Mouse (Mus musculus): ENCODE measurements around the gene Srpk3. TPM values are rescaled to one million over a fixed set of nuclear protein-coding genes. Genes with fewer than 3 reads are reported as not detected.
A peak's percentile ranks its signal among the peaks of the same experiment; 100 is the strongest.
"Not testable (repeated sequence)": the region's sequence is repeated elsewhere in the genome, so short reads cannot be mapped to it uniquely, and the experiment has no call there.

Gene Srpk3
- total RNA-seq (2022), result under 1 TPM; 0.42 to 0.71 (median 0.52) TPM

DNA sequence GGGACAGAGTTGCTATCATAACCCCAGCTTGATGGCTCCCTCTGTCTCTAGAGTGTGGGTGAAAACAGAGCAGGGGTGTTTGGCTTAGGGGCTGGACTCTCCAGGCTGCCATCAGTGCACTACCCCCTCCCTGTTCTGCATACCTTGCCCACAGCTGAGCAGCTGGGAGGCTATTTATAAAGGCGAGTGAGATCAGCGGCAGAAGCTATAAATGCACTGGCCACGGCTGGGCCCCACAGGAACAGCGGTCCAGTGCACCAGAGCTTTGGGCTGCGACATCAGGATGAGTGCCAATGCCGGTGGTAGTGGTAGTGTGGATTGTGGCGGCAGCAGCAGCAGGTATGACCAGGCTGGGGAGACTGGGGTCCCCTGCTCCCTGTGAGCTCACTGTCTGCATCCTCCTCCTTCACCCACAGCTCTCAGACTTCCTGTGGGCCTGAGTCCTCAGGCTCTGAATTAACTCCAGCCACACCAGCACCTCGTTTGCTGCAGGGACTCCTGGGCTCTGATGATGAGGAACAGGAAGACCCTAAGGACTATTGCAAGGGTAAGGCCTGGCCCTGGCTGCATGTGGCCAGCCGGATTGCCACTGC, at the start of gene Srpk3:
Srpk3 (plus strand) TSS at position 238 of the 593 bp plus-strand sequence.
- DNase-seq, result no peak

DNA sequence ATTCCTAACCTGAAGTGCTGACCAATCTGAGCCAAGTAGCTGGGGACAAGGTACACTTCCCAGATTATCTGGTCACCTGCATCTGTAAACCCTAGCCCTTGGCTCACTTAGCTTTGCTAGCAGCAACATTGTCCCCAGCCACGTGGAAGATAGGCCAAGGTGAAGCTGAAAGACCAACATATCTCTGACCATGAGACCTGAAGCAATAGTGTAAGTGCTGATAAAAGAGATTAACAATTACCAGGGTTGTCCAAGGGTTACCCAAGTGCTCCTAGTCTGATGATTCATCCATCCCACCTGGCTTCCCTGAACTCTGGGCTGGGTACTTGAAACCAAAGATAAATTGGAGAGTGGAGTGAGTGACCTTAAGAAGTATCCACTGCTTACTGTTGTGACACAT, 43.3 kb upstream of the Srpk3 start:
- DNase-seq, result no peak

DNA sequence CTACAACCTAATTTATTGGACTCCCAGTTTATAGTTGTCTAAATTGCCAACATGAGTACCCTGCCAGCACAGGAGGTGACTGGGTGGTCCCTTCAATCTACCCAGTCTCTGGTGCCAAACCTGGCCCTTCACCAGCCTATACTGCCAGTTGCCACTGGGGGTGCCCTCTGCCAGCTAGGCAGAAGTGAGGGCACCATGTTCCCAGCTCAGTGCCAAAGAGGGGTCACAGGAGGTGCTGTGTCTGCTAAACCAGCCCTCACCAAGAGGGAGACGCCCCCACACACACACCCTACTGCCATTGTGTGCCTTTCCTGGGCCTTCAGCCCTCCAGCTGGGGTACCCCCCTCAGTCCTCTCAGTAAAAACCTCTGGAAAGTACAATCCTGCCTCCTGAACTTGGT, 36.0 kb upstream of the Srpk3 start:
- DNase-seq, result no peak

DNA sequence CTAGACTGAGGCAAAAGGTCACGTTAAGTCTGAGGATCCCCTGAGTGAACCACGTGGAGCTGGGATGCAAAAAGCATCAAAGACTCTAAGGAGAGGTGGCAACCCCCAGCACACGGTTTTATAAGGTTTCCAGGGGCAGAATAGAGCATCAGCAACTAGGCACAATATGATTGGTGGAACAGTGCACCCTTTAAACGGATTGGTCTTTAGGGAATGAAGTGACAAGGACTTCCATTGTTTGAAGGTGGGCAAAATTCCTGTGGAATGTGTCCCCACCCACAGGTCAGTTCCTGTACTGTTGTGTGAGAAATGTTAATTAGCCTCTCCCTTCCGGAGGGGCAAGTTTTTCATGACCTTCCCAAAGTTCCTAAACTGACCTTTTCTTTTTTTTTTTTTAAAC, 35.1 kb upstream of the Srpk3 start:
- DNase-seq, result no peak

DNA sequence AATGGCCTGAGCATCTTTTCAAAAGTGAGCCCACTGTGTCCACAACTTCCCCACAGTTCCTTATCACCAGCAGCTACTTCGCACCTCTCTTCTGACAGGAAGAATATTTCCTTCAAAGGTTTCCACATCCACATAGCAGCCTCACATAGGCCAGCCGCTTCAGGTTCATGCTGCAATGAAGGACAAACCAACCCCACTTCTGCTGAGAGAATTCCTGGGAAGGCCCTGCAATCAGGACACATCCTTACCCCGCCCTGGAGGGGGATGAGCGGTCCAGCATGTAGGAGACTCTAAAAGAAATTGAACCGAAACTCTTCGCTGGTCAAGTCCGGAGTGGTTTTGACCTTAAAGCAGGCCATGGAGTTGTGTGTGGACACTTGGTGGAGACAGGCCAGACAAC, 34.4 kb upstream of the Srpk3 start:
- DNase-seq, result not testable (repeated sequence)

DNA sequence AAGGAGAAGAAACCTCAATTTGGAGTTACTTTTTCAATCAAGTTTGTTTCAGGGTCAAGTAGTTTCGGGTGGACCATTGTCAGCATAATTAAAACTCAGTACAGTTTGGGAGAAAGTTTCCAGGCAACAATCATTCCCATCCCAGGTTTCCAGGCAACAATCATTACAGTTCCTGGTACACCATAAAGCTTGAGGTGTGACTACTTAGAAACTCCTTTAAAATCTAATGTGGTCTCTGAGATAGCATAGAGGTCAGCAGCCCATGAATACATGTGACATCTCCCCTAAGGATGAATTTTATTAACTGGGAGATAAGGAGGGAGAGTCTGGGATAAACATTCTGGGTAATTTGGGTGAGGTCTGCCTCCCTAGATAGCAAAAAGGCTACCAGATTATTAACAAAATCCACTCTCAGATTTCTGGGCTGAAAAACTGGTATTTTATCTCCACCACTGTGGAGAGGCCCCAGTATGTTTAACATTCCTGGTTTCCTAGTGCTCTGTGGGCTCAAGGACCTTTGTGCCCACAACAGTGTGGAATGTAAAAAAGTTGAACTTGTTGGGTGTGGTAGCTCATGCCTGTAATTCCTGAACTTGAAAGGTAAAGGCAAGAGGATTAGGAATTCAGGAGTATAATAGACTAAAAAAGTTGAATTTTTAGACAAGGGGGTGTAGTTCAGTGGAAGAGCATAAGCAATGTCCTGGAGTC, 29.3 kb upstream of the Srpk3 start:
- no peak for DNase-seq

DNA sequence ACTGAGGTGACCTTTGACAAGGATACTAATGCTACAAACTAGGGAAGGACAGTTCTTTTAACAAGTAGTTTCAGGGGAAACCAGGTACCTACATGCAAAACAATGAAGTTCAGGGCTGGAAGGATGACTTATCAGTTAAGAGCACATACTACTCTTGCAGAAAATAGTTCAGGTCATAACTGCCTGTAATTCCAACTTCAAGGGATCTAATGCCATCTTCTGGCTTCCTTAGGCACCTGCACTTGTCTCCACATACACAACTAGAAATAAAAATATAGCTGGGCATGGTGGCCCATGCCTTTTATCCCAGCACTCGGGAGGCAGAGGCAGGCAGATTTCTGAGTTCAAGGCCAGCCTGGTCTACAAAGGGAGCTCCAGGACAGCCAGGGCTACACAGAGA, 25.2 kb upstream of the Srpk3 start:
- no peak for DNase-seq

DNA sequence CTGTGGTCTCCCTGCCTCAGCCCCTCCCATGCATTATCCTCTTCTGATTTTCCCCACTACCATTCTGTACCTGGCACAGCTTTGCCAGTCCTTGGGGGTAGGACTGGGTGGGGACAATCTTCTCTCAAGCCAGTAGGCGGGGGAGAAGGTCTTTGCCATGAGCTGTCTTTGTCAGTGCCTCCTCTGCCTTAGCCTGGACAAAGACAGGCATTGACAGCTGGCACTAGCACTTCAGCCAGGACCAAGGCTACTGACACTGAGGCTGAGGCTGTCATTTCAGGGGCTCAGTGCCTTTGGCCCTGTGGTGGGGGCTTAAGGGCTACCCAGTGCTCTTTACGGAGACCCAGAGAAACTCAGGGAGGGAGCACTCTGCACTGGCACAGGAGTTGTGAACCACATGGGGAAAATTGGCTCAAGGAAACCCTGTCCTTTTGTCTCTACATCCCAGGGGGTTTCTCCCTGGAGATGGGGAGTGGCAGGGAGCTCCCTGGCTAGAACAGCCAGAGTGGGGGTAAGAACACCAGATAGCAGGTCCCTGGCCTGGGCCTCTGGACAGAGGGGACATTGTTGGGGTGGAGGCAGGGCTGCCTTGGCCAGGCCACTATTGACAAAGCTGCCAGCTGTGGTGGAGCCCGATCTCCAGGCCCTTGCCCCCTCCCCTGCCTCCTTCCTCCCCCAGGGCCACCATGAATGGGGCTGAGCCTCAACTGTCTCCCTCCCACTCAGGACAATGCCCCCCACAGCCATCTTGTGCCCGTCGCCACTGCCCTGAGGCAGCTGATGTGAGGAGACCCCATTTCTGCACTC, 17.7 kb upstream of the Srpk3 start, which contains the start of gene Plxnb3:
Plxnb3 (plus strand) TSS at position 757 of the 807 bp plus-strand sequence.
- DNase-seq, result no peak

DNA sequence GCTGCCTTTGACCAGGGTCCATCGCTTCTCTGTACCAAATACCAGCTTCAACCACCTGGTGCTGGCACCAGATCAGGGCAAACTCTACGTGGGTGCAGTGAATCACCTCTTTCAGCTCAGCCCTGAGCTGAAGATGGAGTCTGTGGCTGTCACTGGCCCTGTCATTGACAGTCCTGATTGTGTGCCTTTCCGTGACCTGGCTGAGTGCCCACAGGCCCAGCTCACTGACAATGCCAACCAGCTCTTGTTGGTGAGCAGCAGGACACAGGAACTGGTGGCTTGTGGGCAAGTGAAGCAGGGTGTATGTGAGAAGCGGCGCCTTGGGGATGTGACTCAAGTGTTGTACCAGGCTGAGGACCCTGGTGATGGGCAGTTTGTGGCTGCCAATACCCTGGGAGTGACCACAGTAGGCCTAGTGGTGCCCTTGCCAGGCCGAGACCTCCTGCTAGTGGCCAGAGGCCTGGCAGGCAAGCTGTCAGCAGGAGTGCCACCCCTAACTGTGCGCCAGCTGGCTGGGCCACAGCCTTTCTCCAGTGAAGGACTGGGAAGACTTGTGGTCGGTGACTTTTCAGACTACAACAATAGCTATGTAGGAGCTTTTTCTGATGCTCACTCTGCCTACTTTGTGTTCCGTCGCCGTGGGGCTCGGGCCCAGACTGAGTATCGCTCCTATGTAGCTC, 15.5 kb upstream of the Srpk3 start:
- DNase-seq, result no peak

DNA sequence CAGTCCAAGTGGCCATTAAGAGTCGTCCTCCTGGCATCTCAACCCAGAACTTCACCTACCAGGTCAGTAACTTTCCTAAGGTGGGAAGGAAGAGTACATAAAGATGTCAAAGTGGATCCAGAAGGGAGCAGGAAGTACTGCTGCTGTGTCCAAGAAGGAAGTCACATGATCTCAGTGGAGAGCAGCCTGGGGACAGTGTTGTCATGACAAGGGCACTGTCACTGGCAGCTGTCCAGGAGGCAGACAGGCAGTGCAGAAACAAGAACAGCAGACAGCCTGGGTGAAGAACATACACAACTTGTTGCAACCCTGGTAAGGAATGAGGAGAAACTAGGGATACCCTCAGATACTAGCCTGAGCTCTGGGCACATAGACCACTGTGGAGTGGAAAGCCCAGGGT, 8.9 kb upstream of the Srpk3 start:
- peak; percentile 64 for DNase-seq

DNA sequence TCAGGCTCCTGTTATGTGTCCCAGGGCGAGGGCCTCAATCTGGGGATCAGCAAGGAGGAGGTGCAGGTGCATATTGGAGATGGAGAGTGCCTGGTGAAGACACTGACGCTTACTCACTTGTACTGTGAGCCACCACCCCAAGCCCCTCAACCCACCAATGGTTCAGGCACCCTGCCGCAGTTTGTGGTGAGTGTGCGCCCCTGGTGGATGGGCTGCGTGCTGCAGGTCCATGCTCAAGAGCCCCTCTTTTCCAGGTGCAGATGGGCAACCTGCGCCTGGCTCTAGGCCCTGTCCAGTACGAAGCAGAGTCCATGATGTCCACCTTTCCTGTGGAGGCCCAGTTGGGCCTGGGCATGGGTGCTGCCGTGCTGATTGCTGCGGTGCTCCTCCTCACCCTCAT, 6.9 kb upstream of the Srpk3 start:
- no peak for DNase-seq

DNA sequence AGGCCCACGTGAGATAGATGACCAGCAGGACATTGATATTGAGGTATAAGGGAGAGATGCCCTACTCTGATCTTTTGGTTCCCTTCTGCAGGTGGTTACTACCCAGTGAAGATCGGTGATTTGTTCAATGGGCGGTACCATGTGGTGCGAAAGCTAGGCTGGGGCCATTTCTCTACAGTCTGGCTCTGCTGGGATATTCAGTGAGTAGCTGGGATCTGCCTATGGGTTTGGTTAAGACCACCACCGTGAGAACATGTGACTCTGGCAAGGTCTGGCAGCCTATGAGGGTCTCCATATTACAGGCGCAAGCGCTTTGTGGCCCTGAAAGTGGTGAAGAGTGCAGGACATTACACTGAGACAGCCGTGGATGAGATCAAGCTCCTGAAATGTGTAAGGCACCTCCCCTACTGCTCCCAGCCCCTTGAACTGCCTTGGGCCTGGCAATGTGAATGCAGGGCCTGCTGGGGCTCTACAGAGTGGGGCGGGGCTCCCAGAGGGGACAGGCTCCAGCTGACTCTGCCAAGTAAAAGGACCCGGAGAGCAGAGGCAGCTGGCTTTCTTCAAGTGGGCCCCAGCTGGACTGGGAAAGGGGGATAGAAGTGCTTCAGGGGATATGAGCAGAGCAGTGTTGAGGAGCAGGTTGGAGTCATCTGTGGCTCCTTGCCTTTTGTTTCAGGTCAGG, 738 bp downstream of the Srpk3 start:
- no peak for DNase-seq

DNA sequence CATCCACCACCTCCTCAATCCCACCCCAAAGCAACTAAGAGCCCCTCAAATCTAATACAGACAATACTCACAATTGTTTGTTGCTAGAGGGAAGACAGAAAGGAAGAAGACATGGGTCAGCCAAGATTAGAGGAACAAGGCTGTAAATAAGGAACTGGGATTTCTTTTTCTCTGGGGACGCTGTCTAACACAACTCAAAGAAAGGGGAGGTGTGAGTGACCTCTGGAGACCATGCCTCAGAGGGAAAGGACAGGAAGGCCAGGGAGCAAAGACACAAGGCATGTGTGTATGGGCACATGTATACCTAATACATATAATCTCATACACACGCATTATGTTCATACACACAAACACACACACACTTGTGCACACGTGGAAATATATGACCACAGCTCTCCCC, 8.0 kb downstream of the Srpk3 start:
- no peak for DNase-seq

DNA sequence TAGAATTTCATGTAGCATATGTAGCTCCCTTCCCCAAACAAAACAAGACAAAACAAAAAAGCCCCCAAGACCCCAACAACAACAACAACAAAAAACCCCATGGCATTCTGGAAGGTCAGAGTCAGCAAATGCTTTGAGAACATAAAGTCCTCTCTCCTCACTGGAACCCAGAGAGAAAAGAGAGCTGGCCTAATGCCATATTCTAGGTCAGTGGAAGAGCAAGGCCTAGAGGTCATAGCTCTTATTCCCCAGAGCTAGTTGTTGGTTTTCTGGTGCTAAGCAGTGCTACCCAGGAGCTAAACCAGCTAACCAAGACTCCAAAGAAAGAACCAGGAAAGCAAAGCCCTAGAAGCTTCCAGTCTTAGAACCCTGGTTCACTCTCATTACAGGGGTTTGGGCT, 11.5 kb downstream of the Srpk3 start:
- no peak for DNase-seq

DNA sequence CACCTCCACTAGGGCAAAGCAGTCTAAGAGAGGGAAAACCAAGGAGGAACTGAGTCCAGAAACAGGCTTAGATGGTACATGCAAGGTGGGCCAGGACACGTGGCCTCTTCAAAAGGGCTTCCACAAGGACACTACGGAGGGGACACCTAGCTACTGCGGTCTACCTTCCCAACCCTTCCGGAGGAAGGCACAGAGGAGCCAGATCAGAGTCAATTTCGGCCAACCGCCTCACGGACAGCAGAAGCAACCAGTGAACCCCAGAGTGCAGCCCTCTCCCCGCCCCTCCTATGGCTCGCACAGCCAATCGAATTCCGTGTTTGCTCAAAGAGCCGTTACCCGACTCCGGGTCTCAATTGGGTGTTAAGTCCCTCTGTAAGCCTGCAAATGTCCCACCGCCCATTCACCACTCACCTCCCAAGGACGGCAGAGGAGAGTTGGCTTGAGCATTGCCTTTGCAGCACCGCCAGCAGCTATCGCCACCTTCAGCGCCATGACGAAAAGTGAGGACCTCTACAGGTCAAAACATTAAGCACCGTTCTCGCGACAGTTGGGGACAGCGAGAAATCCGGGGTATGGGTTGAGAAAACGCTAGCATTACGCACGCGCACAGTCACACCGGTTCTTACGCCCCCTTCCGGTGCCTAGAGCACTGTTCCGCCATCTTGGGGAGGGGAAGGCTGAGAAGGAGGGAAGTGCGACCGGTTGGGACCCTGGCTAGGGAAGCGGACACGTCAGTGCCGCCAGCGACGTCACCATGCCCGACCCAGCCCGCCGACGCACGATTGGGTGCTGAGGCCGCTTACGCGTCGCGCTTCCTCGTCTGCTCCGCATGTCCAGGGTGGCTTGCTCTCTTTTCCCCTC, 12.4 kb downstream of the Srpk3 start, which contains the start of the genes Idh3g and Ssr4:
Idh3g (minus strand) TSS at position 534 of the 861 bp plus-strand sequence.
Ssr4 (plus strand) TSS at position 665 of the 861 bp plus-strand sequence.
- DNase-seq, result peak; percentile 95

DNA sequence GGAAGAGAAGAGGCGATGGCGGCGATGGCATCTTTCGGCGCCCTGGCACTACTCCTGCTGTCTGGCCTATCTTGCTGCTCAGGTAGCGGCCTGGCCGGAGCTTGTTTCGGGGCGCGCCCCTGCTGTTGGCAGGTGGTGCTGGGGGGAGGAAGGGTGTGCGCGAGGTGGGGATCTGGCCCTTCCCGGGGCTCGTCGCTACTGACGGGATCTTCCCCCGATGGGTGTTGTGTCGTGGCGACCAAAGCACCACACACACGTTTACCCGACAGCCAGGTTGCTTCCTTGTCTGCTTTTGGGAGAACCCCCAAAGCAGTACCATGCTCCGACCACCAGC, 13.0 kb downstream of the Srpk3 start:
- no peak for DNase-seq

DNA sequence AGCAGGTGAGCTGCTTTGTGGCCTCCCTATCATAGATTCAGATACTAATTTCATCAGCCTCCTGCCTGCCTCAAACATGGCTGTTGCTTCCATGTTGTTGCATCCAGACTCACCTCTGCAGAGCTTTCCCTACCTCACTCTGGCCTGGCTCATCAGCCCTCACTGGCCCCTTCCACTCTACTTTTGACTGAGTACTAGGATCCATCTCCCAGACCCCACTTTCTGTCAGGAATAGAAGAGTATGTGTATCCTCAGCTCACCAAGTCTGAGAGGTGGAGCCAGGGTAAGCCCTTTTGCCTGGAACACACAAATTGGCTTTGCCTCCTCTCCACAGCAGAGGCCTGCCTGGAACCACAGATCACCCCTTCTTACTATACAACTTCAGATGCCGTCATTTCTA, 14.3 kb downstream of the Srpk3 start:
- DNase-seq, result no peak

DNA sequence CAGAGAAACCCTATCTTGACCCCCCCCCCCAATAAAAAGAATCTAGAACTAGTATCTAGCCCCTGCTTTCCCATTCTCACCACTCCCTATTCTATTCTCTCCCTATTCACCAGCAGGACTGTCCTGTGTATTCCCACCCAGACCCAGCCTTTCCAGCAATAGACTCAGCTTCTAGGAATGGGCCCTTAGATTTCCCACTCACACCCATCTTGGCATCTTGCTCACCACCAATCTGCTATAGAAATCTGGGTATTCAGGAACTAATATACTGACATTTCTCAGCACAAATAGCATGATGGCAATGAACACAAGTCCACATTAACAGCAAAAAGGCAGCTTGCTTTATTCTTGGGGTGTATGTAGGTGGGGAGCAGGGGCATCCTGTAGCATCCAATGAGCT, 18.8 kb downstream of the Srpk3 start:
- no peak for DNase-seq

DNA sequence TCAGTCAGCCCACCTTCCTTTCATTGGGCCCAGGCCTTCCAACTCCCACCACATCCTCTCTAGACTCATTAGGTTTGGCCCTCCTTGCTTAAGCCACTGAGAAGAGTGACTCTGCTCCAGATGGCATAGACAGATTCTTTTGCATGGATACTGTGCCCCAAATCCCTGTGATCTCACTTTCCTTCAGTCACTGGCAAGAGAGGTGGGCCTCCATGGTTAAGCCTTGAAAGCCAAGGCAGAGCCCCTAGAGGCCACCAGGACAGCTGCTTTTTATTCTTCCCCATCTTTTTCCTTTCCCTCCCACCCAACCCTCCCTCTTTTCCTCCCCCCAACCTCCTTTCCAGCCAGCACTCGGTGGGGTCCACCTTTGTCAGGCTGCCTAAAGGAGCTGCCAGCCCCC, 19.3 kb downstream of the Srpk3 start:
- no peak for DNase-seq

DNA sequence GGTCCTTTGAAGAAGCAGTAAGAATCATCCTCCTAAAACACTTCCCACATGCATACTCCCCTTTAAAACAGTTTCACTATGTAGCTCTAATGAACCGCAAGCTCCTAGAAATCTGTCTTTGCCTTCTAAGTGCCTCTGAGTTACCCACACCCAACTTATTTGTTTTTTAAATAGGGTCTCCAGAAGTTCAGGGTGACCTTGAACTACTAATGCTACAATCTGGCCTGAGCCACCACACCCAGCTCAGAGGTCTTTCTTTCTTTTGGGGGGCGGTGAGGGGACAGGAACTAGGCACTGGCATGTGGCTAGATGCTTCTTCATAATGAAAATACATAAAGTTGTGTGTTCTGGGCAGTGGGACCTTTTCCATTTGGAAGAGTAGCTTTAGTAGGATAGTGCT, 23.3 kb downstream of the Srpk3 start:
- no peak for DNase-seq

DNA sequence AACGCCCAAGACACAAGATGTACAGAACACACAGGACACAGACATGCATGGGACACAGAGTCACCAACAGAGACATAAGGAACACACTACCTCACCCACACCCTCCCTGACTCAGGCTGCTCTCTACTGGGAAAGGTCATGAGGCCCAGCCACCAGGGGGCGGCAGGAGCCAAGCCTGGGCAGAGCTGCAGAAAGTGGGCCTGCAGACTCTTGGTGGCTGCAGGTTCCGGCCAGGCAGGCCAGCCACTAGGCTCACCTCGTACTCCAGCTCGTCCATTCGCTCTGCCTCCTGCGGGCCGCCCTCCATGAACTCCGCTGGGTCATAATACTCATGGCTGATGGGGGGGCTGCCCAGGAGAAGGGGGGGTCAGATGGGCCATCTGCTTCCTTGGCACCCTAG, 24.3 kb downstream of the Srpk3 start:
- peak; percentile 47 for DNase-seq

Measured in adrenal gland, adult 8-10 months (tissue).